Mouse (Mus musculus) liver, embryonic 14.5 days (tissue): Measurements from ENCODE around the gene Dmwd.

Source experiments
- CTCF ChIP-seq: IDR thresholded peaks from 2 replicates; pipeline ENCODE4 v1.5.1; 2016; ENCODE audit warnings: antibody characterized with exemption, low read depth, control low read depth
- EP300 ChIP-seq: IDR thresholded peaks from 2 replicates; pipeline ENCODE4 v1.6.1; 2016; ENCODE audit warnings: antibody characterized with exemption, low read depth

GRCm38 (mm10) chr7:19127744-19128143 is 51.7 kb downstream of the Dmwd start:
- TF ChIP-seq CTCF (no peak), EP300 (no peak)
